Mouse (Mus musculus): ENCODE measurements around the gene Swi5.
A peak's percentile ranks its signal among the peaks of the same experiment; 100 is the strongest.

Swi5 gene

DNA sequence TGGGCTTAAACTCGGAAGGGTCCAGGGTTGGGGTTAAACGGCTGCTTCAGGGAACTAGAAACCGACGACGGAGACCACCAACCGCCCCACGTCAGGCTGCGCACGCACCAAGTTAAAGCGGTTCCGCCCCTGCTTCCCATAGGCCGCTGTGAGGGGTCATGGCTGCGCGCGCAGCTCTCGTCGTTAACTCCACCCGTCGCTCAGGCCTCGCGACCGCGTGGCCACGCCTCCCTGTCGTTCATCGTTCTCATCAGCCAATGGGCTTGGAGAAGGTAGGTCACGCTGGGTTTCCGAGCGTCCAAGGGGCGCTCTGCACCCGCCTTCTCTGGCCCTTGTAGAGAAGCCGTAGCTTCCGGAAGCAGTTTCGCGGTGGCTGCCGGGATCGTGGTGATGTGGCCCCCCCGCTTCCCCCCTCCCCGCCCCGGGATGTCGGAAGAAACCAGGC lies at the start of gene Swi5:
Swi5 (minus strand) TSS at position 153 of the 445 bp plus-strand sequence.
- DNase-seq: peak; percentile 100

GRCm38 (mm10) chr2:32335888-32336287 lies 48.0 kb upstream of the Swi5 start:
- no peak for DNase-seq

DNA sequence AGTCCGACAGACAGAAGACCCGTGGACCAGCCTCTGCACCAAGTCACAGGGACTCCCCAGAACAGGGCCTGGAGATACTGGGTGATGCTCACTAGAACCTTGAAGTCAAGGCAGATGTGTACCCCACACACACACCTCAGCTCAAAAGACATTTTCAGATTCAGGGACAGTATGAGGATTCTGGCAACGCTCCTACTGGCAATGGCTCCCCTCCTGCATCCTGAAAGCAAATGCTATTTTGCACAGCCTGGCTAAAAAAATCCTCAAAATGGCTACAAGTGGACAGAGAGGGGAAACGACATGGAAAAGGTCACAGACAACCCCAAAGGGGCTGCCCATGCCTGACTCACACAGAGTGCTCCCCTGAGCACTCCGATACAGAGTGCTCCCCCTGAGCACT lies 44.3 kb upstream of the Swi5 start:
- DNase-seq: no peak

DNA sequence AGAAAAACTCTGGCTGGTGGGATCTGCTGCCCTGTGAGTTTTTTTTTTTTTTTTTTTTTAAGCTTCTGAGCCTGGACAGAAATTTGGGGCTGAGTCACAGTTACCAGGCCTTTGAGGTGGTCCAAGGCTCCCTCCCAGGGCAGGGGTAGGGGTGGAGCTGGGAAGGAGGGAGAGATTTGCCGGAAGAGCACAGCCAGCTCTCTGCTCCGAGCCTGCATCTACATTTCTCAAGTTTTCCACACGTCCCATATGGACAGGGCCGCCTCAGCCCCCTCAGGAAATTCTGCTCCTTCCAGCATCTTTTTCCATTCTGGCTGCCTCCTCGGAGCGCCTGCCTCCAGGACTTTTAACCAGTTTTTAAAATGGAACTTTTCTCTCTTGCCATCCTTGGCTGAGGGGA lies 41.7 kb upstream of the Swi5 start:
- DNase-seq: no peak

DNA sequence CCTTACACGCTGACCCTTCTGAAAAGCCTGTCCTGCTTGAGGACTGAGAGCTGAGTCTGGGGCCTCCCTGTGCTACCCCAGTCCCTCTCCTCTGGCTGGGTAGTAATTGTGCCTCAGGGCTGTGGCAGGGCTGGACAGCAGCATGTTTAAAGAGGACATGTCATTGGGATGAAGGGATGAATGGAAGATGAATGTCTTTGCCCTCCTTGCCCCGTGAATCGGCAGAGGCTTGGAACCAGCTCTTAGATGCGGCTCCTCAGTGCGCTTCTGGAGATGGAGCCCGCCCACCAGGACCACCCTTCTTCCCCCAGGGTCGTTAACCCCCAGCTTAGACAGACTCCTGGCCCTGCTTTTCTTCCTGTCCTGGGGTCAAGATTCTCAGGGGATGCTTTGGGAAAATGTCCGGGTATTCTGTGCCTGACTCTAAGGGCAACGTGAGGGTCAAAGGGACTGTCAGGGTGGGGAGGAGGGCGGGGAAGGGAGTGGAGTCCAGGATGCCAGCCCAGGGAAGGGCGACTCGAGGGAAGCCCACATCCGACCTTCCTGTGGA lies 41.1 kb upstream of the Swi5 start:
- no peak for DNase-seq

DNA sequence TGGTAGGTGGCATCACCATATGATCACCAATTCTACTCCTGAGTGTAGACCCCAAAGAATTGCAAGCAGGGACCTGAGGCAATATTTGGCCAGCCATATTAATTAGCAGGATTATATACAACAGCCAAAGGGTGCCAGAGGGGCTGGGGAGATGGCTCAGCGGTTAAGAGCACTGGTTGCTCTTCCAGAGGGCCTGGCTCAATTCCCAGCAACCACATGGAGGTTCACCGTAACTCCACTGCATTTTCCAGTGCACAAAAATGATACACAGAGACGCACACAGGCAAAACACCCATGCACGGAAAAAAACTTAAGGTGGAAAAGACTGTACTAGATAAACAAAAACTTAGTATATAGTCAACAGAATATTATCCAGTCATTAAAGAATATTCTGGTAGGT lies 39.3 kb upstream of the Swi5 start:
- DNase-seq: no peak

DNA sequence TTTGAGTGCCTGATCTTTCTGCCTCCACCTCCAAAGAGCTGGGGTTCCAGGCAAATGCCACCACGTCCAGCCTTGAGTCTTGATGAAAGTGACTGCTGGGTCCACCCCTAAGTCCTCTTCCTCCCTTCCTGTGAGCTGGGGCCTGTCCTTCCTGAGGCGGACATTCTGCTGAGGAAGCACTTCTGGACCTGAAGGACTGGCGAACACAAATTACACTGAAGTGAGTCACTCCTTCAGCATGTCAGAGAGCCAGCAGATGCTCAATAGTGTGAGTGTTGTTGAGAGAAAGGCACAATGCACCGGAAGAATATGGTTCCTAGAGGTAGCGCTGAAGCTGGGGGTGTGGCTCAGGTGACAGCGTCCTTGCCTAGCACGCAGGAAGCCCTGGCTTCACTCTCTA lies 37.5 kb upstream of the Swi5 start:
- no peak for DNase-seq

DNA sequence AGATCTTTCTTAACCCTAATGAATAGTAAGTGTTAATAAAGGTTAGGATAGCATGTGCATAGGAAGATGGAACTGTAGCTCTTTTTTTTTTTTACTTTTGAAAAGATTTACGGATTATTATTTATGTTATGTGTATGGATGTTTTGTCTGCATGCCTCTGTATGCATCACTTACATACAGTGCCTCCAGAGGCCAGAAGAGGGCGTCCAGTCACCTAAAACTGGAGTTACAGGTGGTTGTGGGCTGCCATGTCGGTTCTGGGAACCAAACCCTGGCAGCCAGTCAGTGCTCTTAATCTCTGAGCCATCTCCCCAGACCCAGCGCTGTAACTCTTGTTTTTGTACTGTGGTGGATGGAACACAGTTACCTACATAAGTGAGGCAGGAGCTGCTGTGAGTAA lies 36.4 kb upstream of the Swi5 start:
- no peak for DNase-seq

GRCm38 (mm10) chr2:32322754-32323741 lies 35.2 kb upstream of the Swi5 start:
- DNase-seq: no peak

DNA sequence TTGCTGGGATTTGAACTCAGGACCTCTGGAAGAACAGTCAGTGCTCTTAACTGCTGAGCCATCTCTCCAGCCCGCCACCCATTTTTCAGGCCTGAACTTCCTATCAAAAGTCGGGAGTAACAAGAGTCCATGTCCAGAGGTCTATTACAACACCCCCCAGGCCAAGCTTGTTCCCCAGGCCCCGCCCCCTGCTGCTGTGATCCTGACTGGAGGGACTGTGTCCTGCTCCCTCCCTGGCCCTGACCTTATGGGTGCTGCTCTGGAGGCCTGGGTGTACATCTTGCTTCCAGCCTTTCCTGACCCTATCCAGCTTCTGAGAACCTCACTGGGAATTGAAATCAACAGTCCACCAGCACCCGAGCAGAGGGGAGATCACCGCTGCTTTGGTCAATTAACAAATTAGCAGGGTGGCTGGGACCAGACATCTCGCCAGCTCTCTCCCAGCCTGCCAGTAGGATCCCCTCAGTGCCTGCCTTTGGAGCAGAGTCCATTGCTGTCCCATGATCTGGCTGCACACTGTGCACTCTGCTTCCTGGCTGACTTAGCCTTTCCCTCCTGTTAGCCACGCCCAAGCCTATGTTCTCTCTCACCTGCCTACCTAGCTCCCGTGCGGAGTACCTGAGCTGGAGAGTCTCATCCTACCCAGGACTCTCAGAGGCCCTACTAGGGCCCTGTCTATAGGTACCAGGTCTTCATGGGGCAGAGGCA lies 33.9 kb upstream of the Swi5 start:
- no peak for DNase-seq

DNA sequence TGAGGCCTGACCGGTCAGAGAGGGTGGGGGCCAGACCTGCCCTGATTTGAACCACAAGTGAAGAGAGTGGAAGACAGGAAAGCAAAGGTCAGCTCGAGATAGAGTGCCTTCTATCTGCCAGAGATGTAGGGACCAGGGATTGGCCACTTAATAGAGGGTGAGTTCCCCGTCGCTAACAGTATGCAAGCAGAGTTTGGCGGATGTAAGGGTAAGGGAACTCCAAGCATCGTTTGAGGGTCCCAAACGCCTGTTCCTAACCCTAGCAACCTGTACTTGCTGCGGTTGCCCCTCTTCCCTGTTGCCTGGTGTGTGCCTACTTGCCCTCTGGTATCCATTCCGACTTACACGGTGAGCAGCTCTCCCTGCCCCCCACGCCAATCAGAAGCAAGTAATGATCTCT lies 32.8 kb upstream of the Swi5 start:
- no peak for DNase-seq

DNA sequence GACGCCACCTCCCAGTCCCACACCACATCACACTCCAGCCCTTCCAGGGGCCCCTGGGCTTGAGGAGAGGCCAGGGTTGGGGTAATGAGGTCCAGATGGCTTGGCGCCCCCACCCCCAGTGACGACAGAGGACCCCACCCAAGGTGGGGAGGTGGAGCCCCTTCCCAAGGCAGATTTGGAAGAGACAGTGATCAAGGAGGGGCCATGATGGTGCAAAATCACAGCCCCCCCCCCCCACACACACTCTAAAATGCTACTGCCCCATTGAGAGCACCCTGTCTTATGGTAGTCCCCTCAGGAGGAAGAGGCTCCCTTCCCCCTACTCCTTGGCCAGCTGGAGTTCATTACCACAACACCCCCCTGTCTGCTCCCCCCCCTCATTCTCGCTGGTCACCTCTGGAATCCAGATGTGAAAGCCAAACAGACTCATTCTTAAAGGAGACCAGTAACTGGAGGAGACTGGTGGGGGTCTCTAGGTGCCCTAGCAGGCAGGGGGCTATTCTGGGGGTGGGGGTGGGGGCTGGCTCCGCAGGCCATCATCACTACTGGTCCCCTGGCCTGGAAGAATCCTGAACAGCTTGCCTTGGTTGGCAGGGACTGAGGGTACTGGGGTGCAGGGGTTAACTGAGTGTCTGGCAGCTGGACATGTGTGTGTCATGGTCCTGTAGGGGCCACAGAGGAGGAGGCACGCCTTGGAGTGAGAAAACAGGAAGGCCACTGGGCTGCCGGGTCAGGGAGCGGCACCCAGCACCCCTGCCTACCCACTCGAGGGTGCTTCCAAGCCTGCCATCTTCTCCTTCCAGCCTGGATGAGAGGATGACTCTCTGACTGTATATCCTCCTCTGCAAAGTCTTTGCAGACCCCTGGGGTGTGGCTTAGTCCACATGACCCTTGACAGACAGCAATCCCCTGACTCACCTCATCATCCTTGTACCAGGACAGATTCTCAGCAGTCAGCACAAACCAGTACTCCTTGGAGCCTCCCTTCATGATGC lies 32.0 kb upstream of the Swi5 start:
- DNase-seq: peak; percentile 31

GRCm38 (mm10) chr2:32318709-32319585 lies 31.1 kb upstream of the Swi5 start:
- DNase-seq: no peak

GRCm38 (mm10) chr2:32317791-32318417 lies 30.0 kb upstream of the Swi5 start:
- DNase-seq: peak; percentile 71

GRCm38 (mm10) chr2:32316887-32317656 lies 29.2 kb upstream of the Swi5 start:
- peak; percentile 35 for DNase-seq

DNA sequence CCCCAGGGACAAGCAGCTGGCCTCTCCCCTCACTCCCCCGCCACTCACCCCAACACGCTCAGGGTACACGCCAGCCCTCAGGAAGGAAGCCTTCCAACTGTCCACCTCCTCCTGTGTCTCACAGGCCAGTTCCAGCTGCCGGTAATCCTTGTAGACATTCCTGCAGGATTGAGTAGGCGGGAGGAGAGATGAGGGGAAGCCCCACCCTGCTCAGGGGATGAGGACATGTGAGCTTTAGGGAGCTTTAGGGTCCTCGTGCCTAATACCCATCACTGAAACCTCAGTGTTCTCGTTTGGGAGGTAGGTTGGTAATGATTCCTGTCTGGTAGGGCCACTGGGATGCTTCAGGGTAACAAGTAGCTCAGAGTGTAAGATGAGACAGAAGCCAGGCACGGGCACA lies 27.9 kb upstream of the Swi5 start:
- no peak for DNase-seq

- no peak for DNase-seq
These were observed 27.0 kb upstream of the Swi5 start for GRCm38 (mm10) chr2:32314831-32315230.

DNA sequence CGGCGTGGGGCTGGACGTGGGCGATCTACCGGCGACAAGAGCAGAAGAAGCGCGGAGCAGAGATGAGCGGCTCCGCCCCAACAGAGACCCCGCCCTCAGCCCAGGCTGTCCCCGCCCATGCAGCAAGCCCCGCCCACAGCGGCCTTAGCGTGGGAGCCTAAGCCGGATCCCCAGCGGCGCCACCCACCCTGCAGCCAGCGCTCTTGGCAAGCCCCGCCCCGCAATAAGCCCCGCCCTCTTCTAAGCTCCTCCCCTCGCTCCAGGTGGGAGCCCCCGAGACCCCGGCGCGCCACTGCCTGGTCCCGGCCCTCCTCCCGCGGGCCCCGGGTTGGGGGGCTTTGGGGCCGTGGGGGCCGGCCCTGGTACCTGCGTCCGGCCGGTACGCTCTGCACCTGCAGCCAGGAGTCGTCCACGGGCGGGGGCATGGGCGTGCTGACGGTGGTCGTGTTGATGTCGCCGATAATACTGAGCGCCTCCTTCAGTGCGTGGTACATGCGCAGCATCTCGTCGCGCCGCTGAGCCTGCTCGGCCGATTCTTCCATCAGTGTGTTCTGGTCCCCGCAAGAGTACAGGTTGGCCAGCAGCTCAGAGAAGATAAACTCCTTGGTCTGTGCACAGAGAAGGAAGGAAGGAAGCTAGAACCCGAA lies 24.6 kb upstream of the Swi5 start:
- peak; percentile 92 for DNase-seq

Data from liver (tissue).